Mouse (Mus musculus) small intestine, adult 2 months (tissue): ENCODE measurements around the gene Mdga1.

ENCODE experiments used
- CTCF ChIP-seq: fragments of 200-500 bp; IDR thresholded peaks from 2 replicates; pipeline ENCODE4 v1.5.1; 2012; ENCODE audit warnings: low read depth, mild to moderate bottlenecking, control low read depth, inconsistent platforms, low read length, moderate library complexity, mixed read lengths; ENCODE audit not compliant: insufficient replicate concordance, insufficient read length; ENCODE audit errors: extremely low read depth
- POLR2A ChIP-seq: fragments of 200-500 bp; IDR thresholded peaks from 2 replicates; pipeline ENCODE4 v1.6.1; 2012; ENCODE audit warnings: low read depth, mild to moderate bottlenecking, control low read depth, inconsistent platforms, low read length, moderate library complexity

GRCm38 (mm10) chr17:29801358-29801757, 168.5 kb downstream of the Mdga1 start:
- TF ChIP-seq CTCF (peak; percentile 74; the same call in 1 of the 2 replicates), POLR2A (no peak)
